Mouse (Mus musculus) kidney, adult 2 months (tissue): ENCODE results near the gene Btnl6. TPM values are rescaled to one million over a fixed set of nuclear protein-coding genes. Genes with fewer than 3 reads are reported as not detected.

Source experiments
- DNase-seq: peaks from one replicate; pipeline ENCODE4 v3.0.0; 2021
- H3K27ac ChIP-seq: fragments of 200-500 bp; 2 replicates; pipeline ENCODE4 v1.5.1; 2012; ENCODE audit warnings: low read depth, low read length, control low read depth, inconsistent platforms; ENCODE audit not compliant: insufficient read depth
- H3K27me3 ChIP-seq: fragments of 200-500 bp; replicated peaks from 2 replicates; pipeline ENCODE4 v1.6.1; 2012; ENCODE audit warnings: mild to moderate bottlenecking, moderate library complexity, low read length, inconsistent platforms; ENCODE audit not compliant: control insufficient read depth, insufficient read depth
- H3K36me3 ChIP-seq: fragments of 200-500 bp; 2 replicates; pipeline ENCODE4 v1.6.1; 2012; ENCODE audit warnings: mild to moderate bottlenecking, moderate library complexity, low read length, inconsistent platforms; ENCODE audit not compliant: control insufficient read depth, insufficient read depth
- H3K4me1 ChIP-seq: fragments of 200-500 bp; 2 replicates; pipeline ENCODE4 v1.6.1; 2011; ENCODE audit warnings: low read length; ENCODE audit not compliant: control insufficient read depth, insufficient read depth
- H3K4me3 ChIP-seq: fragments of 200-500 bp; 2 replicates; pipeline ENCODE4 v1.5.1; 2011; ENCODE audit warnings: mild to moderate bottlenecking, low read depth, low read length, control low read depth; ENCODE audit not compliant: insufficient read depth
- CTCF ChIP-seq: fragments of 200-500 bp; conservative IDR thresholded peaks from 2 replicates; pipeline ENCODE4 v1.5.1; 2011; ENCODE audit warnings: low read depth, mild to moderate bottlenecking, control low read depth, low read length, moderate library complexity, mixed read lengths; ENCODE audit not compliant: insufficient read depth, insufficient read length
- POLR2A ChIP-seq: fragments of 200-500 bp; IDR thresholded peaks from one replicate; pipeline ENCODE4 v1.6.1; 2011; ENCODE audit warnings: low read depth, low read length, control low read depth
- WGBS: fragments of 180-500 bp; shearing (Covaris S2); methylation state at CpG from one replicate; pipeline ENCODE4 v1.1.7; 2018; 5-methylcytosine and 5-hydroxymethylcytosine counted together
- polyA plus RNA-seq: library from polyadenylated mRNA; depleted of rRNA; stranded (reverse); fragments of >200 nt; gene quantifications from 2 replicates; pipeline ENCODE4 v1.2.3, GENCODE M21; 2012; rRNA removed

Gene Btnl6
- polyA plus RNA-seq, 1 experiment, result not detected

- Histone ChIP-seq H3K27me3 (peaks cover 1% of the 10 kb centered on the region; the same call in 1 of the 2 replicates), H3K27ac (no peak overlapping the region), H3K4me1 (no peaks in the 10 kb centered on the region), H3K4me3 (no peak overlapping the region), H3K36me3 (no peaks in the 10 kb centered on the region)
- TF ChIP-seq CTCF (no peak), POLR2A (no peak)
- WGBS, result 86% methylated on average over 3 of the region's 3 CpGs
- no peak for DNase-seq
Measured at GRCm38 (mm10) chr17:34459255-34459654, 57.9 kb downstream of the Btnl6 start.

Other genes starting within 250 kb of the Btnl6 start
- gene H2-Aa, start 229.5 kb downstream of the Btnl6 start, polyA plus RNA-seq, result 192 and 298 TPM in 2 replicates
- gene H2-Eb1, start 211.5 kb downstream of the Btnl6 start, polyA plus RNA-seq, result 128 and 174 TPM in 2 replicates
- 0.04 and 0.78 TPM in 2 replicates for gene H2-Eb2, start 191.7 kb downstream of the Btnl6 start, polyA plus RNA-seq
- gene Btnl2, start 162.5 kb downstream of the Btnl6 start, polyA plus RNA-seq, result 0.03 and 0.11 TPM in 2 replicates
- gene Btnl1, start 140.2 kb downstream of the Btnl6 start, polyA plus RNA-seq, result not detected in 2 replicates
- 0.22 and 1.3 TPM in 2 replicates for gene BC051142, start 118.5 kb downstream of the Btnl6 start, polyA plus RNA-seq
- not detected in 2 replicates for gene Btnl4, start 40.0 kb downstream of the Btnl6 start, polyA plus RNA-seq
- 14.4 and 18.4 TPM in 2 replicates for gene Notch4, start 46.9 kb upstream of the Btnl6 start, polyA plus RNA-seq
- 10.3 and 12.8 TPM in 2 replicates for gene Gpsm3, start 72.5 kb upstream of the Btnl6 start, polyA plus RNA-seq
- gene Pbx2, start 73.9 kb upstream of the Btnl6 start, polyA plus RNA-seq, result 51.3 and 56.2 TPM in 2 replicates
- 2.1 TPM in 2 replicates for gene Ager, start 80.5 kb upstream of the Btnl6 start, polyA plus RNA-seq
- 208 and 256 TPM in 2 replicates for gene Rnf5, start 86.3 kb upstream of the Btnl6 start, polyA plus RNA-seq
- gene Agpat1, start 86.9 kb upstream of the Btnl6 start, polyA plus RNA-seq, result 245 and 294 TPM in 2 replicates
- gene Egfl8, start 98.6 kb upstream of the Btnl6 start, polyA plus RNA-seq, result 5.1 and 5.3 TPM in 2 replicates
- 118 and 123 TPM in 2 replicates for gene Ppt2, start 111.2 kb upstream of the Btnl6 start, polyA plus RNA-seq
- 2.7 and 3.2 TPM in 2 replicates for gene Prrt1, start 112.2 kb upstream of the Btnl6 start, polyA plus RNA-seq
- gene Fkbpl, start 127.4 kb upstream of the Btnl6 start, polyA plus RNA-seq, result 5.5 and 5.8 TPM in 2 replicates
- 52.5 and 65.5 TPM in 2 replicates for gene Atf6b, start 129.8 kb upstream of the Btnl6 start, polyA plus RNA-seq
- 5.5 and 8.5 TPM in 2 replicates for gene Tnxb, start 153.2 kb upstream of the Btnl6 start, polyA plus RNA-seq
- 4.7 and 6.8 TPM in 2 replicates for gene C4b, start 226.5 kb upstream of the Btnl6 start, polyA plus RNA-seq